Mouse (Mus musculus) cerebellum, adult 2 months (tissue): ENCODE data around the gene Lefty1.

Source experiments
- CTCF ChIP-seq: fragments of 200-500 bp; IDR thresholded peaks from 2 replicates; pipeline ENCODE4 v1.5.1; 2011; ENCODE audit warnings: low read depth, mild to moderate bottlenecking, control low read depth, low read length, moderate library complexity, borderline replicate concordance; ENCODE audit not compliant: insufficient read depth
- POLR2A ChIP-seq: fragments of 200-500 bp; IDR thresholded peaks from 2 replicates; pipeline ENCODE4 v1.6.1; 2011; ENCODE audit warnings: low read length, control low read depth, borderline replicate concordance; ENCODE audit not compliant: insufficient read depth

DNA sequence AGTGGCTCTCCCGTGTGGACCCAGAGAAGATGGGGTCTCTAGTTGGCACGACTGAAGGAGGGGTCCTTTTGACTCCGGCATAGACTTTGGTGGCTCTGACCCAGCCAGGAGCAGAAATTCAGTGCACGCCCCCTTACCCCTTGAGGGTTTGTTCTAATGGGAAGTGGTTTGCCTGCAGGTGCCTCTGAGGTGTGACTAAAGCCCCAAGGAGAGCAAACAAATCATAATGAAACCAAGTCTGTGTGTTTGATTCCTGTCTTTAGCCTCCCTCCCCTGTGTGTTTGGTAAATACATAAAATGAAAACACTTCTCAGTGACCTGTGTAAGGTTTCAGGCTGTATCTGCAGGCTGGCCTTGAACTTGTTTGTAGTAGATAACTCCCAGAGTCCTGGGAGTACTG lies 8.5 kb upstream of the Lefty1 start:
- TF ChIP-seq CTCF (no peak), POLR2A (no peak)
